Mouse (Mus musculus) thymus, adult 2 months (tissue): ENCODE measurements at regions not wholly inside any gene's neighbourhood (a gene's known extent, or its start where the extent isn't known, plus 50 kb on each side); places are given as distances from the start of the nearest gene placed in this dataset.

Experiments used
- DNase-seq: peaks from one replicate; pipeline ENCODE4 v3.0.0; 2021
- H3K27ac ChIP-seq: fragments of 200-500 bp; 2 replicates; pipeline ENCODE4 v1.5.1; 2012; ENCODE audit warnings: low read length, control low read depth; ENCODE audit not compliant: control insufficient read depth, insufficient read depth
- H3K27me3 ChIP-seq: fragments of 200-500 bp; 2 replicates; pipeline ENCODE4 v1.6.1; 2012; ENCODE audit warnings: mild to moderate bottlenecking, low read length, moderate library complexity, mixed read lengths; ENCODE audit not compliant: control insufficient read depth, insufficient read depth
- H3K36me3 ChIP-seq: fragments of 200-500 bp; 2 replicates; pipeline ENCODE4 v1.6.1; 2012; ENCODE audit warnings: mild to moderate bottlenecking, low read length, moderate library complexity; ENCODE audit not compliant: control insufficient read depth, insufficient read depth
- H3K4me1 ChIP-seq: fragments of 200-500 bp; replicated peaks from 2 replicates; pipeline ENCODE4 v1.6.1; 2012; ENCODE audit warnings: low read length; ENCODE audit not compliant: control insufficient read depth, insufficient read depth
- H3K4me3 ChIP-seq: fragments of 200-500 bp; 2 replicates; pipeline ENCODE4 v1.5.1; 2012; ENCODE audit warnings: mild to moderate bottlenecking, low read length, control low read depth, moderate library complexity; ENCODE audit not compliant: control insufficient read depth, insufficient read depth
- CTCF ChIP-seq: fragments of 200-500 bp; IDR thresholded peaks from 2 replicates; pipeline ENCODE4 v1.5.1; 2012; ENCODE audit warnings: mild to moderate bottlenecking, control low read depth, low read length, moderate library complexity, borderline replicate concordance; ENCODE audit not compliant: control insufficient read depth, poor library complexity, insufficient read depth; ENCODE audit errors: extremely low read depth
- POLR2A ChIP-seq: fragments of 200-500 bp; IDR thresholded peaks from 2 replicates; pipeline ENCODE4 v1.6.1; 2012; ENCODE audit warnings: mild to moderate bottlenecking, low read length, control low read depth, moderate library complexity; ENCODE audit not compliant: control insufficient read depth, poor library complexity, insufficient read depth; ENCODE audit errors: extremely low read depth
- whole genome bisulfite sequencing: fragments of 180-500 bp; shearing (Covaris S2); methylation state at CpG from one replicate; pipeline ENCODE4 v1.1.7; 2018; 5-methylcytosine and 5-hydroxymethylcytosine counted together

GRCm38 (mm10) chr11:111715401-111715800 is 649.4 kb downstream of the Kcnj2 start:
- WGBS = 96% methylated on average over 5 of the region's 5 CpGs
- TF ChIP-seq CTCF (no peak), POLR2A (no peak)
- Histone ChIP-seq H3K4me1 (no peaks in the 10 kb centered on the region), H3K27me3 (no peaks in the 10 kb centered on the region), H3K27ac (no peak overlapping the region), H3K36me3 (no peaks in the 10 kb centered on the region), H3K4me3 (no peak overlapping the region)
- DNase-seq = no peak

- no peaks in the 10 kb centered on the region for H3K36me3 ChIP-seq
- H3K27ac ChIP-seq = no peak overlapping the region
- no peak overlapping the region for H3K4me3 ChIP-seq
- no peaks in the 10 kb centered on the region for H3K4me1 ChIP-seq
- WGBS = 37% methylated on average over 4 of the region's 4 CpGs
- H3K27me3 ChIP-seq = no peaks in the 10 kb centered on the region
- TF ChIP-seq POLR2A (no peak), CTCF (no peak)
- no peak for DNase-seq
Measured at GRCm38 (mm10) chr11:111722276-111722675, 656.3 kb downstream of the Kcnj2 start.

GRCm38 (mm10) chr11:111728148-111728547 is 662.2 kb downstream of the Kcnj2 start:
- no peak overlapping the region for H3K4me3 ChIP-seq
- H3K27ac ChIP-seq = no peak overlapping the region
- WGBS = 88% methylated on average over 4 of the region's 4 CpGs
- no peaks in the 10 kb centered on the region for H3K36me3 ChIP-seq
- no peaks in the 10 kb centered on the region for H3K27me3 ChIP-seq
- no peak for TF ChIP-seq POLR2A
- no peak for TF ChIP-seq CTCF
- H3K4me1 ChIP-seq = no peaks in the 10 kb centered on the region
- no peak for DNase-seq

GRCm38 (mm10) chr11:111732096-111732495 is 666.1 kb downstream of the Kcnj2 start:
- no peak for DNase-seq
- no peaks in the 10 kb centered on the region for H3K27me3 ChIP-seq
- 75% methylated on average over 8 of the region's 8 CpGs for WGBS
- H3K27ac ChIP-seq = no peak overlapping the region
- H3K4me1 ChIP-seq = no peaks in the 10 kb centered on the region
- H3K4me3 ChIP-seq = no peak overlapping the region
- TF ChIP-seq POLR2A (no peak), CTCF (no peak)
- H3K36me3 ChIP-seq = no peaks in the 10 kb centered on the region

GRCm38 (mm10) chr11:111735446-111735845 is 669.5 kb downstream of the Kcnj2 start:
- H3K27me3 ChIP-seq = no peaks in the 10 kb centered on the region
- no peak overlapping the region for H3K27ac ChIP-seq
- 96% methylated on average over 1 of the region's 1 CpGs for WGBS
- TF ChIP-seq POLR2A (no peak), CTCF (no peak)
- no peaks in the 10 kb centered on the region for H3K4me1 ChIP-seq
- DNase-seq = no peak
- no peak overlapping the region for H3K4me3 ChIP-seq
- H3K36me3 ChIP-seq = no peaks in the 10 kb centered on the region

- Histone ChIP-seq H3K4me1 (no peaks in the 10 kb centered on the region), H3K27me3 (no peaks in the 10 kb centered on the region), H3K36me3 (no peaks in the 10 kb centered on the region), H3K27ac (no peak overlapping the region), H3K4me3 (no peak overlapping the region)
- TF ChIP-seq POLR2A (no peak), CTCF (no peak)
- 92% methylated on average over 5 of the region's 5 CpGs for WGBS
- no peak for DNase-seq
Measured at GRCm38 (mm10) chr11:111735961-111736360, 670.0 kb downstream of the Kcnj2 start.

- H3K27me3 ChIP-seq = no peaks in the 10 kb centered on the region
- H3K27ac ChIP-seq = no peak overlapping the region
- DNase-seq = no peak
- no peaks in the 10 kb centered on the region for H3K4me1 ChIP-seq
- no peak for TF ChIP-seq POLR2A
- no peak for TF ChIP-seq CTCF
- whole genome bisulfite sequencing = 79% methylated on average over 6 of the region's 6 CpGs
- no peak overlapping the region for H3K4me3 ChIP-seq
- H3K36me3 ChIP-seq = no peaks in the 10 kb centered on the region
Measured at GRCm38 (mm10) chr11:111743356-111743755, 677.4 kb downstream of the Kcnj2 start.

- no peaks in the 10 kb centered on the region for H3K36me3 ChIP-seq
- no peak overlapping the region for H3K4me3 ChIP-seq
- whole genome bisulfite sequencing = 91% methylated on average over 7 of the region's 7 CpGs
- no peaks in the 10 kb centered on the region for H3K27me3 ChIP-seq
- no peak for TF ChIP-seq CTCF
- TF ChIP-seq POLR2A = no peak
- no peaks in the 10 kb centered on the region for H3K4me1 ChIP-seq
- no peak for DNase-seq
- no peak overlapping the region for H3K27ac ChIP-seq
Measured at GRCm38 (mm10) chr11:111747262-111747946, 681.4 kb downstream of the Kcnj2 start.
